ENCODE assay signal across 8 mouse cellular contexts in genomic region chr10:116260658-116261433, GRCm38 (mm10). TPM values are rescaled to one million over a fixed set of nuclear protein-coding genes. Genes with fewer than 3 reads are reported as not detected.
DNase-seq lines count a peak whose midpoint lies in the region; ATAC-seq and TF ChIP-seq lines count a peak whose summit lies in the region.

No protein-coding gene starts in this region.

- no peak for ATAC-seq in forebrain, embryonic 12.5 days (ENCODE audit: low FRiP score)
- no peak for ATAC-seq in forebrain, embryonic 13.5 days

- H3K9ac ChIP-seq in forebrain, embryonic 12.5 days = no peak overlapping the region
- no peak overlapping the region for H3K9ac ChIP-seq in forebrain, embryonic 13.5 days

- no peak overlapping the region for H3K4me2 ChIP-seq in forebrain, embryonic 12.5 days
- H3K4me2 ChIP-seq in forebrain, embryonic 13.5 days = no peak overlapping the region

- no peaks in the 10 kb centered on the region for H3K36me3 ChIP-seq in forebrain, embryonic 12.5 days (replicated peaks)
- no peaks in the 10 kb centered on the region for H3K36me3 ChIP-seq in forebrain, embryonic 13.5 days (ENCODE audit: poor library complexity, severe bottlenecking)
- H3K36me3 ChIP-seq in spleen, adult 2 months (ENCODE audit: control insufficient read depth, insufficient read depth, low read length) = no peaks in the 10 kb centered on the region

- TF ChIP-seq CTCF in spleen, adult 2 months (IDR thresholded peaks at IDR 0.05; ENCODE audit: extremely low read depth, insufficient read depth, insufficient read length, insufficient replicate concordance) = no peak

- DNase-seq in spleen, adult 2 months (ENCODE audit: low read depth in 1 of 2, low spot score in 2 of 2) = no peak
- DNase-seq in spleen, postnatal 10 days (ENCODE audit: low spot score in 2 of 2) = no peak
- DNase-seq in heart, adult 9 months (ENCODE audit: low spot score in 2 of 2) = peak; percentile 67 to 77
- DNase-seq in layer of hippocampus, adult 9-11 months = peak; percentile 11
- peak; percentile 54 to 77 for DNase-seq in right cerebral cortex, postnatal 10 days (ENCODE audit: low spot score in 2 of 2)
- no peak for DNase-seq in spleen, postnatal 36 days (ENCODE audit: low spot score in 2 of 2)

- 0 out of 2 replicates have a peak overlapping the region, but pooled peaks have one; percentile 19 for H3K27ac ChIP-seq in forebrain, embryonic 12.5 days
- H3K27ac ChIP-seq in forebrain, embryonic 13.5 days = no peak overlapping the region
- peak overlapping the region; percentile 32 for H3K27ac ChIP-seq in spleen, adult 2 months (ENCODE audit: insufficient read depth, low read length)

- no peaks in the 10 kb centered on the region for H3K9me3 ChIP-seq in forebrain, embryonic 12.5 days
- H3K9me3 ChIP-seq in forebrain, embryonic 13.5 days (replicated peaks) = no peaks in the 10 kb centered on the region

- H3K27me3 ChIP-seq in forebrain, embryonic 12.5 days = no peaks in the 10 kb centered on the region
- no peaks in the 10 kb centered on the region for H3K27me3 ChIP-seq in forebrain, embryonic 13.5 days
- H3K27me3 ChIP-seq in spleen, adult 2 months (ENCODE audit: control insufficient read depth, insufficient read depth, low read length) = no peaks in the 10 kb centered on the region

- peaks cover 3% of the 10 kb centered on the region; the same call in 1 of the 2 replicates for H3K4me1 ChIP-seq in forebrain, embryonic 12.5 days
- H3K4me1 ChIP-seq in forebrain, embryonic 13.5 days = no peaks in the 10 kb centered on the region
- H3K4me1 ChIP-seq in spleen, adult 2 months (ENCODE audit: control insufficient read depth, insufficient read depth, insufficient read length) = no peaks in the 10 kb centered on the region

- no peak for TF ChIP-seq POLR2A in spleen, adult 2 months (IDR thresholded peaks at IDR 0.05; ENCODE audit: low read depth, low read length)

- 78% methylated on average over 13 of the region's 13 CpGs for WGBS in forebrain, embryonic 12.5 days
- WGBS in forebrain, embryonic 13.5 days = 78% methylated on average over 13 of the region's 13 CpGs
- WGBS in spleen, adult 2 months = 54% methylated on average over 13 of the region's 13 CpGs

- H3K4me3 ChIP-seq in forebrain, embryonic 12.5 days (replicated peaks) = no peak overlapping the region
- no peak overlapping the region for H3K4me3 ChIP-seq in forebrain, embryonic 13.5 days
- no peak overlapping the region for H3K4me3 ChIP-seq in spleen, adult 2 months (ENCODE audit: extremely low read depth, insufficient read depth, insufficient read length)

RNA-seq across cellular contexts. Expression of gene Ptprb, which starts 14.5 kb away (rescaled TPM):
- polyA plus RNA-seq in forebrain, embryonic 12.5 days (2016; fragmentation: Nextera tagmentation; extraction: Ambion mirVana) = 2.8 and 2.9 TPM in 2 replicates
- polyA plus RNA-seq in forebrain, embryonic 13.5 days (2015; fragmentation: Nextera tagmentation; extraction: Ambion mirVana) = 2.1 and 2.2 TPM in 2 replicates
- 5.6 and 5.7 TPM in 2 replicates for polyA plus RNA-seq in spleen, adult 2 months (2012; rRNA removed)

Comparison
In these comparisons a context has a peak if more than half of its experiments do, and no peak if none do; other contexts are left out.
1. DNase-seq: peak in heart, adult 9 months (2 of 2), layer of hippocampus, adult 9-11 months (single experiment) and right cerebral cortex, postnatal 10 days (2 of 2); none in spleen, adult 2 months (0 of 2), spleen, postnatal 10 days (0 of 2) and spleen, postnatal 36 days (0 of 2).